Mouse (Mus musculus) MEL (cell line): ENCODE data around the gene Cwc27.

ENCODE experiments used
- BHLHE40 ChIP-seq: IDR thresholded peaks from 2 replicates; pipeline ENCODE4 v1.6.1; 2012; ENCODE audit warnings: low read depth, mild to moderate bottlenecking, inconsistent platforms, low read length, improper control_type of control experiment, borderline replicate concordance
- CTCF ChIP-seq, 3 experiments: IDR thresholded peaks in 2 of 3; conservative IDR thresholded peaks in 1 of 3; 2 replicates each; pipeline ENCODE4 v1.5.1; 2011 to 2012; ENCODE audit warnings: low read length in 3 of 3, low read depth in 2 of 3, mild to moderate bottlenecking in 2 of 3, improper control_type of control experiment in 1 of 3, inconsistent platforms in 1 of 3, mixed read lengths in 1 of 3, moderate library complexity in 1 of 3; ENCODE audit not compliant: control insufficient read depth in 1 of 3, insufficient read depth in 1 of 3, poor library complexity in 1 of 3, severe bottlenecking in 1 of 3
- E2F4 ChIP-seq: IDR thresholded peaks from 2 replicates; pipeline ENCODE4 v1.6.1; 2011; ENCODE audit warnings: low read depth, low read length, improper control_type of control experiment, borderline replicate concordance
- ELF1 ChIP-seq: IDR thresholded peaks from 2 replicates; pipeline ENCODE4 v1.6.1; 2014; ENCODE audit warnings: low read depth, mild to moderate bottlenecking, inconsistent platforms, low read length, improper control_type of control experiment, moderate library complexity
- GABPA ChIP-seq: IDR thresholded peaks from 2 replicates; pipeline ENCODE4 v1.6.1; 2012; ENCODE audit warnings: low read depth, mild to moderate bottlenecking, inconsistent platforms, low read length, improper control_type of control experiment, moderate library complexity
- MAFK ChIP-seq: IDR thresholded peaks from 2 replicates; pipeline ENCODE4 v1.6.1; 2011; ENCODE audit warnings: low read depth, mild to moderate bottlenecking, low read length, improper control_type of control experiment, borderline replicate concordance
- MXI1 ChIP-seq: IDR thresholded peaks from 2 replicates; pipeline ENCODE4 v1.6.1; 2011; ENCODE audit warnings: mild to moderate bottlenecking, low read depth, low read length, improper control_type of control experiment
- POLR2A ChIP-seq, 2 experiments: IDR thresholded peaks; 2 replicates each; pipeline ENCODE4 v1.6.1; 2011 to 2012; ENCODE audit warnings: low read length in 2 of 2, mild to moderate bottlenecking in 2 of 2, control low read depth in 1 of 2, improper control_type of control experiment in 1 of 2, low read depth in 1 of 2, moderate library complexity in 1 of 2; ENCODE audit not compliant: control insufficient read depth in 1 of 2, insufficient read depth in 1 of 2, poor library complexity in 1 of 2
- POLR2AphosphoS5 ChIP-seq: IDR thresholded peaks from 2 replicates; pipeline ENCODE4 v1.6.1; 2012; ENCODE audit warnings: low read depth, borderline replicate concordance, mild to moderate bottlenecking, inconsistent platforms, low read length, moderate library complexity, mixed read lengths
- RCOR1 ChIP-seq: IDR thresholded peaks from 2 replicates; pipeline ENCODE4 v1.6.1; 2012; ENCODE audit warnings: low read depth, mild to moderate bottlenecking, inconsistent platforms, low read length, improper control_type of control experiment
- ZNF384 ChIP-seq: IDR thresholded peaks from 2 replicates; pipeline ENCODE4 v1.6.1; 2012; ENCODE audit warnings: low read depth, mild to moderate bottlenecking, inconsistent platforms, low read length, improper control_type of control experiment

DNA sequence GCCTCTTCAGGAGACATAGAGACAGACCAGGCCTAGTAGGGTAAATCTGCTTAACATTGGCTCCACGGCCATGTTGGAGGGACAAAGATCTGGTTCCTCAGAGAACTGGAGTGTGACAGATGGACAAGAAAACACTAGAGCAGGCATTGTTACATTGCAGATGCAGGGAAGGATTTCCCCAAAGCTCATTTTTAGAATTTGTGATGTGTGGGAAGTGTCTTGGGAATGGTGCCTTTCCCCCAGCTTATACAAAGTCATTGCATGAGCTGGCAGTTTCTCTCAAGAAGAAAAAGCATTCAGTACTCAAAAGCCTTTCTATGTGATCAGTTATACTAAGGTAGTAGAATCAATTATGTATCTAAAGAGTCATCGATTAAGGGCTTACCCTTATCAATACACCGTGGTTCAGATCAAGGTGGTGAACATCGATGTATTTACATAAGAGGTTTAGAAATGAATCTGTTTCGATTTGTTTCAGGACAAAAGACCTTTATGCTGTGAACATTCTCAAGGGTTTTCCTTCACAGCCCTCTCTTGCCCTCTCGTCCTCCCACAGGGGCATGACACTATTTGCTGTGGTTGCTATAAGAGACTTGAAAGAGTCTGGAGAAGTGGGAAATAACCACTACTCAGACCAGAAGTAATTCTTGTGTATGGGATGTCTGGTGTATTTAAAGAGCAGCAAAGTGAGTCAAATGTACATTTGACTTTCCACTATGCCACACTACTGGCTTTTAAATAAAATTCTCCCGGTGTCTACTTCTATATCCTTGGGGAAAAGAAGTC lies 197.2 kb downstream of the Cwc27 start:
- TF ChIP-seq POLR2AphosphoS5 (no peak), GABPA (no peak), E2F4 (no peak), ZNF384 (no peak), MAFK (no peak), BHLHE40 (no peak), MXI1 (no peak), CTCF (IDR thresholded peaks at IDR 0.05 in 2 of 3, conservative IDR thresholded peaks at IDR 0.05 in 1 of 3; ENCODE audit: control insufficient read depth in 1 of 3, insufficient read depth in 1 of 3, low read depth in 2 of 3, low read length in 3 of 3, poor library complexity in 1 of 3, severe bottlenecking in 1 of 3) (no peak), POLR2A (IDR thresholded peaks at IDR 0.05; ENCODE audit: control insufficient read depth in 1 of 2, insufficient read depth in 1 of 2, low read depth in 1 of 2, low read length in 2 of 2, poor library complexity in 1 of 2) (no peak), RCOR1 (no peak), ELF1 (no peak)
